Mouse (Mus musculus) limb, embryonic 13.5 days (tissue): ENCODE data around the gene Rbm8a2. TPM values are rescaled to one million over a fixed set of nuclear protein-coding genes. Genes with fewer than 3 reads are reported as not detected.

Source experiments
- ATAC-seq: fragments of 200-750 bp; cut with Nextera tagmentation; 2 replicates; pipeline ENCODE4 v1.8.0; 2017; ENCODE audit warnings: low read depth, moderate number of reproducible peaks, moderate TSS enrichment; ENCODE audit not compliant: low FRiP score
- H3K27ac ChIP-seq: fragments of 300-500 bp; sonication (generic); 2 replicates; pipeline ENCODE4 v1.5.1; 2015; ENCODE audit warnings: inconsistent platforms, mild to moderate bottlenecking, moderate library complexity
- H3K27me3 ChIP-seq: fragments of 300-500 bp; sonication (generic); 2 replicates; pipeline ENCODE4 v1.6.1; 2015; ENCODE audit warnings: mild to moderate bottlenecking, inconsistent platforms
- H3K36me3 ChIP-seq: fragments of 300-500 bp; sonication (generic); 2 replicates; pipeline ENCODE4 v1.6.1; 2015; ENCODE audit warnings: inconsistent platforms, mild to moderate bottlenecking, moderate library complexity
- H3K4me1 ChIP-seq: fragments of 300-500 bp; sonication (generic); 2 replicates; pipeline ENCODE4 v1.6.1; 2015; ENCODE audit warnings: inconsistent platforms
- H3K4me2 ChIP-seq: fragments of 300-500 bp; sonication (generic); replicated peaks from 2 replicates; pipeline ENCODE4 v1.6.1; 2015; ENCODE audit warnings: inconsistent platforms, mild to moderate bottlenecking, moderate library complexity
- H3K4me3 ChIP-seq: fragments of 300-500 bp; sonication (generic); 2 replicates; pipeline ENCODE4 v1.5.1; 2015; ENCODE audit warnings: moderate library complexity, mild to moderate bottlenecking, inconsistent platforms
- H3K9ac ChIP-seq: fragments of 300-500 bp; sonication (generic); 2 replicates; pipeline ENCODE4 v1.6.1; 2015; ENCODE audit warnings: mild to moderate bottlenecking, inconsistent platforms
- H3K9me3 ChIP-seq: fragments of 300-500 bp; sonication (generic); 2 replicates; pipeline ENCODE4 v1.6.1; 2016; ENCODE audit warnings: inconsistent platforms
- WGBS: fragments of 180-500 bp; shearing (Covaris S2); methylation state at CpG from one replicate; pipeline ENCODE4 v1.1.7; 2015; 5-methylcytosine and 5-hydroxymethylcytosine counted together
- polyA plus RNA-seq: library from polyadenylated mRNA; unstranded; fragments of >200 nt; fragmentation: Nextera tagmentation; extraction: Ambion mirVana; gene quantifications from 2 replicates; pipeline ENCODE4 v1.2.1, GENCODE M21; 2015

The Rbm8a2 gene
- polyA plus RNA-seq, 1 experiment from 2014 or later = 1.1 TPM

DNA sequence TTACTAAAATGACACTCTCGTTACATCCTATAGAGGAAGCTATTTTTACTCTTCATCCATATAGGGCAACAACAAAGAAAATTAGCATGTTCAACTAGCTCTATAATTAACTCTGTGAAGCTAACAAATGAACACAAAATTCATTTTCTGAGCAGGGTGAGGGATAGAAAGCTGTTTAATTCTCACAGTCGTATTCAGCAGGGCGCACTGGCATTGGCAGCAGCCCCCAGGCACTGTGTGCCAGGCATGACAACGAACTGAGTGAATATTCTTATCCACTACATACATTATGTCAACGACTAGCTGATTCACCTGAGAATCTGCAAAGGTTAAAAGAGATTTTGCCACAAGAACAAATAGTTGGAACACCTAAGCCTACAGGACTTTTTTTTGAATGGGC, 8.2 kb downstream of the Rbm8a2 start:
- 85% methylated on average over 5 of the region's 5 CpGs for WGBS
- Histone ChIP-seq H3K4me2 (no peak overlapping the region), H3K27ac (no peak overlapping the region), H3K9me3 (no peaks in the 10 kb centered on the region), H3K4me1 (no peaks in the 10 kb centered on the region), H3K27me3 (no peaks in the 10 kb centered on the region), H3K9ac (no peak overlapping the region), H3K4me3 (no peak overlapping the region), H3K36me3 (no peaks in the 10 kb centered on the region)
- ATAC-seq = no peak

DNA sequence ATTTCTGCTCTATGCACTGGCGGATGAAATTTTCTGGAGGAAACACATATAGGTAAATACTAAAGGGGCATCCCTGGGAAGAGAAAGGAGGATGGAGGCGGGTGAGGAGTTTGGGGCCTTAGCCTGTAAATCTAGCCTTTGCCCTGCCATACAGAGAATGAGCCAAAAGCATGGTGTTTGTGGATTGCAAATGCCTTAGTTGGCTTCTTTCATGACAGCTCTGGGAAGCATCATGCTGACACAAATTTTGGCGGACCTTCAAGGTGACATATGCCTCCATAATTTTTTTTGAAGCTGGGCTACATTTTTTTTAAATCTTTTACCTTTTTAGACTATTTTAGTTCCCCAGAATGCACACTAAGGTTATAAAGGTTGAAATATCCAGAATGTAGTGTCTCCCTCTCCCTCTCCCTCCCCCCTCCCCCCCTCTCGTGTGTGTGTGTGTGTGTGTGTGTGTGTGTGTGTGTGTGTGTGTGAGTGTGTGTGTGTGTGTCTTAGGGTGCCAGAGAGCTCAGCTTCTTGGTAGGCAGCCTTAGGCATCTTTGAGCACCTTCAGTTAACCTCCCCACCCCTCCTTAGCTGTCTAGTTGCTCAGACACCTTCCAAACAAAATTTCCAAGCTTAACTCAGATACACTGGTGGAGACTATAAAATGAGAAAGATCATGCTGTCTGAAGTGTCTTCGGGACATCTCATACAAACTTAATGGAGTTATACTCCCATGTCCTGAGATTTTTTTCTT, 11.7 kb downstream of the Rbm8a2 start:
- Histone ChIP-seq H3K4me2 (no peak overlapping the region), H3K9me3 (no peaks in the 10 kb centered on the region), H3K9ac (no peak overlapping the region), H3K27me3 (no peaks in the 10 kb centered on the region), H3K27ac (no peak overlapping the region), H3K4me1 (no peaks in the 10 kb centered on the region), H3K36me3 (no peaks in the 10 kb centered on the region), H3K4me3 (no peak overlapping the region)
- no peak for ATAC-seq
- 82% methylated on average over 5 of the region's 5 CpGs for WGBS

DNA sequence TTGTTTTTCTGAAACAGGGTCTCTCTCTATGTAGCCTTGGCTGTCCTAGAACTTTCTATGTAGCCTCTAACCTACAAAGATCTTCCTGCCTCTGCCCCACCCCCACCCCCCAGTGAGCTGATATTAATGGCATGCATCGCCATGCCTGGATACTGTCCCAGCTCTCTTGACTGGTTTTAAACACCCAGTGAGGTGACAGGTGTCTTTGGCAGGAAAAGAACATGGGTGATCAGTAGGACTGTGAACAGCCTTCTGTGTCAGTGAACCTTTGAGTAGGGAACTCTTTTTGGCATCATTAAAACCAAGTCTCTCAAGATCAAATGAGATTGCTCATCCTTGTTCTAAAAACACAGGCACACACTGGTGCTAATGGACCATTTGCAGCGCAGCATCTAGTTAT, 17.1 kb downstream of the Rbm8a2 start:
- no peaks in the 10 kb centered on the region for H3K36me3 ChIP-seq
- no peaks in the 10 kb centered on the region for H3K27me3 ChIP-seq
- no peak overlapping the region for H3K9ac ChIP-seq
- H3K9me3 ChIP-seq = no peaks in the 10 kb centered on the region
- no peaks in the 10 kb centered on the region for H3K4me1 ChIP-seq
- no peak overlapping the region for H3K4me2 ChIP-seq
- no peak overlapping the region for H3K27ac ChIP-seq
- no peak for ATAC-seq
- no peak overlapping the region for H3K4me3 ChIP-seq
- WGBS = 88% methylated on average over 2 of the region's 2 CpGs

DNA sequence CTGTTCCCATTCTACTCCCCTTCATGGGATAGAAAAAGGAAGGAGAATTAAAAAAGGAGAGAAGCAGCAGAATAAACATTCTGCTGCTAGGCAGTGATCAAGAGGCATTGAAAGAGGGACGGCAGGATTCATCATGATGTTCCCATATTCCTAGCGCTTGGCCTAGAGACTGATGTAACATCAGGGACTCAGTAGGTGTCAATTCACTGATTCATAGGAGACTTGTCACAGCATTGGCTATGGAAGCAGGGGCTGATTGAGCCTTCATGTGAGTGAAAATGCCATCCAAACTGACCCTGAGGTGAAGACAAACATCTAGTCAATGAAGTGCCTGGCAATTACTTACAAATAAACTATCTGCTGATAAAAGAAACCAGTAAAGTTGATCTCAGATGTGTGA, 28.1 kb downstream of the Rbm8a2 start:
- no peak overlapping the region for H3K4me3 ChIP-seq
- no peak overlapping the region for H3K27ac ChIP-seq
- H3K4me1 ChIP-seq = no peaks in the 10 kb centered on the region
- H3K36me3 ChIP-seq = no peaks in the 10 kb centered on the region
- no peak for ATAC-seq
- H3K4me2 ChIP-seq = no peak overlapping the region
- no peaks in the 10 kb centered on the region for H3K27me3 ChIP-seq
- no peak overlapping the region for H3K9ac ChIP-seq
- WGBS = 91% methylated on average over 2 of the region's 2 CpGs
- no peaks in the 10 kb centered on the region for H3K9me3 ChIP-seq

DNA sequence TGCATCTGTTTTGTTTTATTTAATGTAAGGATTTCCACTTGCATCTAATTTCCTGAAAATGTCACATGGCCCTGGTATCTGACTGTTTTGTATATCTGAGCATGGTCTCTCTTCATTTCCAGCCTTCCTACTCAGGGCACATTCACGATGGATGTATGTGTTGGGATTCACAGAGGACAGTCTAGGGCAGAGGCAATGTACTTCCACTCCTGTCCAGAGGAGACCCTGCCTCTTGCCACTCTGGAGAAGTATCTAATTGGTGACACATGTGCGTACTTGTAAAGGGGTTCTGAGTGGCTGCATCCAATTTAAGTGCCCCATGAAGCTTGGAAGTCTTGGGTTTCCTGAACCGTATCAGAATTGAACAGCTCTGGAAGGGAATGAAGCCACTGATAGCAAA, 28.5 kb downstream of the Rbm8a2 start:
- H3K36me3 ChIP-seq = no peaks in the 10 kb centered on the region
- no peaks in the 10 kb centered on the region for H3K4me1 ChIP-seq
- H3K27me3 ChIP-seq = no peaks in the 10 kb centered on the region
- no peaks in the 10 kb centered on the region for H3K9me3 ChIP-seq
- 39% methylated on average over 3 of the region's 3 CpGs for WGBS
- H3K27ac ChIP-seq = no peak overlapping the region
- no peak overlapping the region for H3K4me3 ChIP-seq
- peak; percentile 59; the same call in 1 of the 2 replicates for ATAC-seq
- no peak overlapping the region for H3K4me2 ChIP-seq
- H3K9ac ChIP-seq = no peak overlapping the region

DNA sequence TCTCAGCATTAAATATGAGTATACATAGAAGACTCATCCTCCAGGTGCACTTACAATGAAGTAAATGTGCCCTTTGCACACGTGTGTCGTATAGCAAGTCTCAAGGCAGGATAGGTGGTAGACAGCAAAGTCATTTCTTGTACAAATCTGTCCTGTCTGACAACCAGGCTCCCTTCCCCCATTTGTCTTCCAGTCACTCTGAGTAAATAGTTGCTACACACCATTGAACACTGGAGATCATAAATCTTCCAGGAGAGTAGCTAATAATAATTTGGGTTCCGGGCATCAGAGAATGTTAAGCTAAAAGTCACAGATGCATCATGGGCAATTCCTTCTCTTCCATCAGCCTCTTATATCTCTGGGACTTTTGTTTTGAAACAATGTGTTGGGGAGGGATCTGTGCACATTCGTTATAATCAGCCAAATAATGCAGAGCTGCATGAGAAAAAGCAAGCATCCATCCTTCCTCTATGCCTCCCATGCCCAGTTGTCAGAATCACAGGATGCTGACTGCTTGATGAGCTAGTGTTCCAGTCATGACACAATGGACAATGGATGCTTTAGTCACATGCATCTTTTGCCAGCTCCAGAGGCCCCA, 32.1 kb downstream of the Rbm8a2 start:
- Histone ChIP-seq H3K9ac (no peak overlapping the region), H3K4me3 (no peak overlapping the region), H3K27ac (no peak overlapping the region), H3K4me1 (no peaks in the 10 kb centered on the region), H3K4me2 (no peak overlapping the region), H3K36me3 (no peaks in the 10 kb centered on the region), H3K9me3 (no peaks in the 10 kb centered on the region), H3K27me3 (no peaks in the 10 kb centered on the region)
- no peak for ATAC-seq
- 78% methylated on average over 4 of the region's 4 CpGs for WGBS

DNA sequence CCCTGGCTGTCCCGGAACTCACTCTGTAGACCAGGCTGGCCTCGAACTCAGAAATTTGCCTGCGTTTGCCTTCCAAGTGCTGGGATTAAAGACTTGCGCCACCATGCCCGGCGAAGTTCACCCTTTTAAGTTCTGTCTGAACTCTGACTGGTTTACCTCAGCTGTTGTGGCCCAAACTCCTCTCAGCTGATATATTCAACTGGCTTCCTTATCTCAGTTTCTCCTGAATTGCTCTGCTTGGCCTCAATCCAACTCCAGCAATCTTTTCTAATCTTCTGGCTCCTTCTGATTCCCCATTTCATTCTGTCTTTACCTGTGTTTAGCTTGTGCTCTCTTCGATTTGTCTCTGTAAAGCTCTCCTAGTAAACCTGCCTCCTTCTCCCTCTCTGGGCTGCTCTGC, 35.7 kb downstream of the Rbm8a2 start:
- H3K9me3 ChIP-seq = no peaks in the 10 kb centered on the region
- no peak for ATAC-seq
- H3K36me3 ChIP-seq = no peaks in the 10 kb centered on the region
- no peak overlapping the region for H3K4me2 ChIP-seq
- H3K4me1 ChIP-seq = no peaks in the 10 kb centered on the region
- H3K4me3 ChIP-seq = no peak overlapping the region
- WGBS = 91% methylated on average over 7 of the region's 7 CpGs
- H3K27me3 ChIP-seq = no peaks in the 10 kb centered on the region
- H3K27ac ChIP-seq = no peak overlapping the region
- H3K9ac ChIP-seq = no peak overlapping the region

DNA sequence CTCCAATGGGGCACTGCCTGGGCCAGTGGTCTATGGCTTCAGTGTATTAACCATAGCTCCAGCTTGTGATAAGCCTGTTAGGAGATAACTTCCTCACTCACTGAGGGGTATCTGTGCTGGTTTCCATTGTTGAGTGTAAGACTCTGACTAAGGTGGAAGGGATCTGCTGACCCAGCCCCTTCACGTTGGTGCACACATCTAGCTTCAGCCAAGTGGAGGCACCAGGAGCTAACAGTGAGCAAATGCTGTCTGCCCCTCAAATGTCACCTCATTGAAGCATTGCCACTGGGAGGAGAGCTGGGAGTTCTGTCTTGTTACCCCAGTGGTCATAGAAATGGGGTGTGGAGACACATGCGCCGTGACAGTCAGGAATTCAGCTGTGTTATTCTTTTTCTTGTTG, 40.2 kb downstream of the Rbm8a2 start:
- no peak overlapping the region for H3K4me3 ChIP-seq

DNA sequence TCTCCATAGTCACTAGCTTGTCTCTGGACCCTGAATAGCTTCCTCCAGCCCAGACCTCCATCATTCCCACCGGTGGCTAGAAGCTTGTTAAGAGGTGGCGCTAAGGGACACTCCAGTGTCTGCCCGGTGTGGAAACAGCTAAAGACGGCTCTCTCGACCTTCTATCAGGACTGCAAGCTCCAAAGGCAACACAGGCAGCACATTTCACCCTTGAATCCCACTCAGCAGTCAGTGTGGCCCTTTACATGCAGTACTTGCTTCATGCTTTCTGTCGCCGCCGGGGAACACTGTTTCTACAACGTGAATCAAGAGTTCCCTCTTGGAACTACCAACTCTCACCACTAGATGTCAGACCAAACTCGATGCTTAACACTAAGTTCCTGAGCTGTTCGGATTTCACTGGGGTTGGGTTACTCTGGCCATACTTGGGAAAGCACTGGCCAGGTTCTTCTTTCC, 42.6 kb downstream of the Rbm8a2 start:
- no peaks in the 10 kb centered on the region for H3K4me1 ChIP-seq
- 12% methylated on average over 11 of the region's 11 CpGs for whole genome bisulfite sequencing
- H3K27me3 ChIP-seq = no peaks in the 10 kb centered on the region
- ATAC-seq = peak; percentile 87
- H3K36me3 ChIP-seq = no peaks in the 10 kb centered on the region
- no peak overlapping the region for H3K9ac ChIP-seq
- H3K27ac ChIP-seq = no peak overlapping the region
- H3K4me2 ChIP-seq = peak overlapping the region; percentile 52
- H3K4me3 ChIP-seq = peak overlapping the region; percentile 13; the same call in 1 of the 2 replicates
- no peaks in the 10 kb centered on the region for H3K9me3 ChIP-seq

More for the DNA sequence above, 40.2 kb downstream of the Rbm8a2 start:
- no peak for ATAC-seq
- no peaks in the 10 kb centered on the region for H3K36me3 ChIP-seq
- no peaks in the 10 kb centered on the region for H3K4me1 ChIP-seq
- 76% methylated on average over 3 of the region's 3 CpGs for WGBS
- H3K27me3 ChIP-seq = no peaks in the 10 kb centered on the region
- no peaks in the 10 kb centered on the region for H3K9me3 ChIP-seq
- no peak overlapping the region for H3K4me2 ChIP-seq
- no peak overlapping the region for H3K27ac ChIP-seq
- H3K9ac ChIP-seq = no peak overlapping the region

DNA sequence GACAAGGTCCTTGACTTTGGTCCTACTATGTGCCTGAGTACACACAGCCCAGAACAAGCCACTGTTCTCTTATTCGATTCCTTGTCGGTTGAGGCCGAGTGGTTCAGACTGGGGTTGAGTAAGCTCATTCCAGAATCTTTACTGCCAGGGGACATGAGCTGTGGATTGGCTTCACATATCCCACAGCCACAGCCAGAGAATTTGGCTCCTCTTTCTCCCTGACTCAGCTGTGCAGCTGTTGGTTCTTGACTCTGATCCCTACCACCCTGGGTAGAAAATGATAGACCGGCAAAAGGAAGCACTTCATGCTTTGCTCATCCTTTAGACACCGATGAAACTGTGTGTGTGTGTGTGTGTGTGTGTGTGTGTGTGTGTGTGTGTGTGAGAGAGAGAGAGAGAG, 47.5 kb downstream of the Rbm8a2 start:
- no peaks in the 10 kb centered on the region for H3K36me3 ChIP-seq
- no peaks in the 10 kb centered on the region for H3K9me3 ChIP-seq
- H3K9ac ChIP-seq = no peak overlapping the region
- no peak overlapping the region for H3K4me3 ChIP-seq
- ATAC-seq = no peak
- H3K27me3 ChIP-seq = no peaks in the 10 kb centered on the region
- 85% methylated on average over 5 of the region's 5 CpGs for WGBS
- H3K27ac ChIP-seq = no peak overlapping the region
- H3K4me1 ChIP-seq = no peaks in the 10 kb centered on the region
- no peak overlapping the region for H3K4me2 ChIP-seq
